Mouse (Mus musculus): ENCODE results near the gene Psma3. TPM values are rescaled to one million over a fixed set of nuclear protein-coding genes. Genes with fewer than 3 reads are reported as not detected.

Psma3 gene
- polyA plus RNA-seq (2015; fragmentation: Nextera tagmentation; extraction: Ambion mirVana): 582 and 594 TPM in 2 replicates

- no peaks in the 10 kb centered on the region for H3K27me3 ChIP-seq (ENCODE audit: control insufficient read depth, insufficient read depth, low read depth, low read length)
- under 1% methylated on average over 71 of the region's 71 CpGs for WGBS
- H3K36me3 ChIP-seq (ENCODE audit: control insufficient read depth, insufficient read depth, low read length): peaks cover 6% of the 10 kb centered on the region; the same call in 1 of the 2 replicates
- H3K4me1 ChIP-seq (replicated peaks; ENCODE audit: control insufficient read depth, insufficient read depth, low read length): peaks cover 12% of the 10 kb centered on the region
- H3K27ac ChIP-seq (ENCODE audit: low read length): peak within 1 kb of the TSS; percentile 96
- peak within 1 kb of the TSS; percentile 95 for H3K9ac ChIP-seq (ENCODE audit: low read length)
- H3K9me3 ChIP-seq (ENCODE audit: control insufficient read depth, low read length): no peaks in the 10 kb centered on the region
- peak; percentile 99 for ATAC-seq (ENCODE audit: low read depth)
- peak within 1 kb of the TSS; percentile 74 for H3K4me2 ChIP-seq (ENCODE audit: low read depth, low read length)
- H3K4me3 ChIP-seq (ENCODE audit: low read length): peak within 1 kb of the TSS; percentile 81
Measured at GRCm38 (mm10) chr12:70974441-70975266, at the start of gene Psma3. Gene Psma3, plus strand, starts transcription at chr12:70974621.

DNA sequence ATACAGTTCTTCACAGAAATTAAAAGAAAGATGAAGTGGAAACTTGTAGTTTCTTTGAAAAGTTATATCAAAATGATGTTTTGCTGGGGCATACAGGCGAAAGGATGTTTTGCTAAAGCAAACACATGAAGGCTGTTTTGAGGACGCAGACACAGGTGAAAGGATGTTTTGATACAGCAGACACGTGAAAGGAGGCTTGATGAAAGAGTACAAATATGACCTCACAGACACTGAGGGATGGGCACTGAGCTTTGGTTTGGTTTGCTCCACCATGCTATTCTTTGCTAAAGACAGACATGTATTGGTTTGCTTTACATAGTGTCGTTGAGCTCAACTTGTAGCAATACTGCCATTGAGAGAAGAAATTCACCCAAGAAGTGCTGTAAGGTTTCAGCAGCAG lies 44.6 kb upstream of the Psma3 start:
- WGBS: 71% methylated on average over 4 of the region's 4 CpGs
- no peak overlapping the region for H3K27ac ChIP-seq (ENCODE audit: low read length)

GRCm38 (mm10) chr12:70937150-70937549 lies 37.3 kb upstream of the Psma3 start:
- peak; percentile 8; the same call in 1 of the 2 replicates for ATAC-seq (ENCODE audit: low read depth)
- H3K4me2 ChIP-seq (ENCODE audit: low read depth, low read length): peak overlapping the region; percentile 57
- H3K4me1 ChIP-seq (replicated peaks; ENCODE audit: control insufficient read depth, insufficient read depth, low read length): peaks cover 3% of the 10 kb centered on the region; the same call in 1 of the 2 replicates
- peak overlapping the region; percentile 75 for H3K4me3 ChIP-seq (ENCODE audit: low read length)
- peaks cover 4% of the 10 kb centered on the region; the same call in 1 of the 2 replicates for H3K36me3 ChIP-seq (ENCODE audit: control insufficient read depth, insufficient read depth, low read length)
- peak overlapping the region; percentile 86 for H3K9ac ChIP-seq (ENCODE audit: low read length)
- WGBS: 30% methylated on average over 9 of the region's 12 CpGs
- H3K9me3 ChIP-seq (ENCODE audit: control insufficient read depth, low read length): no peaks in the 10 kb centered on the region
- H3K27me3 ChIP-seq (ENCODE audit: control insufficient read depth, insufficient read depth, low read depth, low read length): no peaks in the 10 kb centered on the region
- H3K27ac ChIP-seq (ENCODE audit: low read length): peak overlapping the region; percentile 94

More for the DNA sequence above, 44.6 kb upstream of the Psma3 start:
- Histone ChIP-seq H3K4me3 (ENCODE audit: low read length) (no peak overlapping the region), H3K4me2 (ENCODE audit: low read depth, low read length) (no peak overlapping the region), H3K36me3 (ENCODE audit: control insufficient read depth, insufficient read depth, low read length) (no peaks in the 10 kb centered on the region), H3K4me1 (replicated peaks; ENCODE audit: control insufficient read depth, insufficient read depth, low read length) (no peaks in the 10 kb centered on the region), H3K9me3 (ENCODE audit: control insufficient read depth, low read length) (no peaks in the 10 kb centered on the region), H3K27me3 (ENCODE audit: control insufficient read depth, insufficient read depth, low read depth, low read length) (no peaks in the 10 kb centered on the region), H3K9ac (ENCODE audit: low read length) (no peak overlapping the region)
- no peak for ATAC-seq (ENCODE audit: low read depth)

DNA sequence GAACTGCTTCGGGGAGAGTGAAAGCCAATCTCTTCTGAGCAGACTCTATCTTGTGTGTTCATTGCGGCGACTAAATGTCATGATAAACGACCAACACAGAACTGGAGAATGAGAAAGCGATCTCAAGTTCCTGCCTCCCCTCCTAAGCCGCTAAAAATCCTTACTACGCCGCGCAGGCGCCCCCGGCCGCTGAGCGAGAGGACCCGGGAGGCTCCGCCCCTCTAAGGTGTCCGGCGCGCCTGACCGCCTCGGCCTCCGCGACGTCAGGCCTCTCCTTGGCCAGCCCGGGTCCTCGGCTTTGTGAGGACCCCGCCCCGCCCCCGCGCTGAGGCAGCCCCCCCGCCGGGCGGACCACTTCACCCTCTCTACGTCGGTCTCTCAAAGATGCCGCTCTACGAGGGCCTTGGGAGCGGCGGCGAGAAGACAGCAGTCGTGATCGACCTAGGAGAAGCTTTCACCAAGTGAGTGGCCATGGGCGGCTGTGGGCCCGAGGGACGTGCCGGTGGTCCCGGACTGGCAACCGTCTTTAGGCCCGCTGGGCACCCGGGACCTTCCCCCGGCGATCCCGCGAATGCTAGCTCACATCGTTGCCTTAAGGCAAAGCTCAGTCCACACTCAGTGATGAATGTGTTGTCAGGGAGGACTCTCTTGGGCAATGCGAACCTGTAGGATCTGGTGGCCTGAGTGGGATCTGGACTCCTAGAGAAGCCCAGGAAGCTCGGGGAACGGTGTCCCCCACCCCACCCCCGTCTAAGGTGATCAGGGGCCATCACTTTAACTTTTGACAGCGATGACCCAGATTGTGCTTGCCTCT lies 36.6 kb upstream of the Psma3 start, which contains the start of gene Actr10:
TSS of gene Actr10 (plus strand) at position 287 of the 814 bp plus-strand sequence.
- ATAC-seq (ENCODE audit: low read depth): peak; percentile 99
- no peaks in the 10 kb centered on the region for H3K9me3 ChIP-seq (ENCODE audit: control insufficient read depth, low read length)
- H3K4me1 ChIP-seq (replicated peaks; ENCODE audit: control insufficient read depth, insufficient read depth, low read length): peaks cover 3% of the 10 kb centered on the region; the same call in 1 of the 2 replicates
- H3K4me3 ChIP-seq (ENCODE audit: low read length): peak within 1 kb of the TSS; percentile 75
- peak within 1 kb of the TSS; percentile 94 for H3K27ac ChIP-seq (ENCODE audit: low read length)
- H3K36me3 ChIP-seq (ENCODE audit: control insufficient read depth, insufficient read depth, low read length): peaks cover 7% of the 10 kb centered on the region; the same call in 1 of the 2 replicates
- peak within 1 kb of the TSS; percentile 65 for H3K4me2 ChIP-seq (ENCODE audit: low read depth, low read length)
- under 1% methylated on average over 55 of the region's 59 CpGs for WGBS
- H3K9ac ChIP-seq (ENCODE audit: low read length): peak within 1 kb of the TSS; percentile 86
- H3K27me3 ChIP-seq (ENCODE audit: control insufficient read depth, insufficient read depth, low read depth, low read length): no peaks in the 10 kb centered on the region

DNA sequence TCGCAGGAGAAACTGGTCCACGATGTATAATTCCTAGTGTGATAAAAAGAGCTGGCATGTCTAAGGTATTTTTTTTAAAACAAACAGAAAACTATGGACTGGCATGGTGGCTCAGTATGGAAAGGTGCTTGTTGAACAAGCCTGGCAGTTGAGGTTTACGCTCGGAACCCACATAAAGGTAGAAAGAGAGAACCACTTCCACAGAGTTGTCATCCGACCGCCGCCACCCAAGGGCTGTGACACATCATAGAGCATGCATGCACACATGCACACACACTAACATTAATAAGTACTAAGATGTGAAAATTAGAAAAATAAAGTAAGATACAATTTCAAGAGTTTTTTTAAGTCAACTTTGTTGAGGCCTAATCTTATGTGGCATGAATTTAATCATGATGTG lies 33.6 kb upstream of the Psma3 start:
- Histone ChIP-seq H3K9ac (ENCODE audit: low read length) (no peak overlapping the region), H3K27me3 (ENCODE audit: control insufficient read depth, insufficient read depth, low read depth, low read length) (no peaks in the 10 kb centered on the region), H3K4me1 (replicated peaks; ENCODE audit: control insufficient read depth, insufficient read depth, low read length) (peaks cover 3% of the 10 kb centered on the region; the same call in 1 of the 2 replicates), H3K9me3 (ENCODE audit: control insufficient read depth, low read length) (no peaks in the 10 kb centered on the region), H3K4me3 (ENCODE audit: low read length) (no peak overlapping the region), H3K27ac (ENCODE audit: low read length) (no peak overlapping the region), H3K4me2 (ENCODE audit: low read depth, low read length) (no peak overlapping the region), H3K36me3 (ENCODE audit: control insufficient read depth, insufficient read depth, low read length) (peaks cover 19% of the 10 kb centered on the region)
- 92% methylated on average over 7 of the region's 7 CpGs for WGBS
- ATAC-seq (ENCODE audit: low read depth): no peak

- 93% methylated on average over 5 of the region's 5 CpGs for WGBS
- H3K36me3 ChIP-seq (ENCODE audit: control insufficient read depth, insufficient read depth, low read length): peaks cover 23% of the 10 kb centered on the region
- H3K4me2 ChIP-seq (ENCODE audit: low read depth, low read length): no peak overlapping the region
- H3K9me3 ChIP-seq (ENCODE audit: control insufficient read depth, low read length): no peaks in the 10 kb centered on the region
- no peaks in the 10 kb centered on the region for H3K27me3 ChIP-seq (ENCODE audit: control insufficient read depth, insufficient read depth, low read depth, low read length)
- H3K4me3 ChIP-seq (ENCODE audit: low read length): no peak overlapping the region
- H3K9ac ChIP-seq (ENCODE audit: low read length): no peak overlapping the region
- no peak overlapping the region for H3K27ac ChIP-seq (ENCODE audit: low read length)
- ATAC-seq (ENCODE audit: low read depth): no peak
- H3K4me1 ChIP-seq (replicated peaks; ENCODE audit: control insufficient read depth, insufficient read depth, low read length): no peaks in the 10 kb centered on the region
Measured at GRCm38 (mm10) chr12:70944181-70944580, 30.2 kb upstream of the Psma3 start.

- WGBS: 92% methylated on average over 10 of the region's 10 CpGs
- H3K27ac ChIP-seq (ENCODE audit: low read length): no peak overlapping the region
- no peak overlapping the region for H3K4me3 ChIP-seq (ENCODE audit: low read length)
- H3K9ac ChIP-seq (ENCODE audit: low read length): no peak overlapping the region
- no peaks in the 10 kb centered on the region for H3K4me1 ChIP-seq (replicated peaks; ENCODE audit: control insufficient read depth, insufficient read depth, low read length)
- no peaks in the 10 kb centered on the region for H3K9me3 ChIP-seq (ENCODE audit: control insufficient read depth, low read length)
- ATAC-seq (ENCODE audit: low read depth): no peak
- H3K36me3 ChIP-seq (ENCODE audit: control insufficient read depth, insufficient read depth, low read length): peaks cover 22% of the 10 kb centered on the region
- no peak overlapping the region for H3K4me2 ChIP-seq (ENCODE audit: low read depth, low read length)
- no peaks in the 10 kb centered on the region for H3K27me3 ChIP-seq (ENCODE audit: control insufficient read depth, insufficient read depth, low read depth, low read length)
Measured at GRCm38 (mm10) chr12:70946585-70947256, 27.7 kb upstream of the Psma3 start.

DNA sequence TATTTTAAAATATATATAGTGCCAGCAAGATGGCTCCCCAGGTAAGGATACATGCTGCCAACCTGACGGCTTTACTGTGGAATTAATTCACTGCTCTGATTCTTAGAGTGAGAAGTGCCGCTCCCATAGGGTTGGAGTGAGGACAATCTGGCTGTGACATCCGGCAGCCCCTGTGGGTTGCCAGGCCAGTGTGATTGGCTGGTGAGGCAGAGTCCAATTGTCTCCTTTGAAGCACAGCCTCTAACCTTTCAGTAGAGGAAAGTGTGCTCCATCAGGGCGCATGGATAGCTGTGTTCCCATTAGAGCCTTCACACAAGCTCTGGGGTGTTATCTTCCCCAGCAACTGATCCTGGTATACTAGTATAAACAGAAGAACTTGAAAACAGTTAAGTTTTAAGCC lies 15.8 kb upstream of the Psma3 start:
- Histone ChIP-seq H3K4me2 (ENCODE audit: low read depth, low read length) (no peak overlapping the region), H3K27me3 (ENCODE audit: control insufficient read depth, insufficient read depth, low read depth, low read length) (no peaks in the 10 kb centered on the region), H3K4me3 (ENCODE audit: low read length) (no peak overlapping the region), H3K9ac (ENCODE audit: low read length) (no peak overlapping the region), H3K36me3 (ENCODE audit: control insufficient read depth, insufficient read depth, low read length) (peaks cover 58% of the 10 kb centered on the region), H3K4me1 (replicated peaks; ENCODE audit: control insufficient read depth, insufficient read depth, low read length) (no peaks in the 10 kb centered on the region), H3K9me3 (ENCODE audit: control insufficient read depth, low read length) (no peaks in the 10 kb centered on the region), H3K27ac (ENCODE audit: low read length) (no peak overlapping the region)
- WGBS: 87% methylated on average over 4 of the region's 4 CpGs
- no peak for ATAC-seq (ENCODE audit: low read depth)
